Mouse (Mus musculus) testis, postnatal 10 days (tissue): ENCODE measurements around the gene Sez6.
A peak's percentile ranks its signal among the peaks of the same experiment; 100 is the strongest.

Experiments used
- DNase-seq: peaks from one replicate; pipeline ENCODE4 v3.0.0; 2021; ENCODE audit warnings: low spot score

The Sez6 gene

GRCm38 (mm10) chr11:77981609-77982440 lies 51.2 kb downstream of the Sez6 start:
- peak; percentile 84 for DNase-seq

- DNase-seq: peak; percentile 99
These were observed 51.9 kb downstream of the Sez6 start, which contains the start of gene Phf12 for GRCm38 (mm10) chr11:77982441-77982905. Gene Phf12 (plus strand): TSS chr11:77982754.

GRCm38 (mm10) chr11:77983191-77983936 lies 52.8 kb downstream of the Sez6 start:
- DNase-seq: peak; percentile 74

- peak; percentile 83 for DNase-seq
These were observed 53.6 kb downstream of the Sez6 start for GRCm38 (mm10) chr11:77983937-77984835.

- DNase-seq: peak; percentile 65
These were observed 54.2 kb downstream of the Sez6 start for GRCm38 (mm10) chr11:77984836-77985231.

- DNase-seq: no peak
These were observed 55.0 kb downstream of the Sez6 start for GRCm38 (mm10) chr11:77985541-77986065.

- no peak for DNase-seq
These were observed 58.6 kb downstream of the Sez6 start for GRCm38 (mm10) chr11:77989071-77989690.

- no peak for DNase-seq
These were observed 65.0 kb downstream of the Sez6 start for GRCm38 (mm10) chr11:77995556-77995955.

- DNase-seq: no peak
These were observed 75.8 kb downstream of the Sez6 start for GRCm38 (mm10) chr11:78006446-78006845.

- peak; percentile 85 for DNase-seq
These were observed 89.1 kb downstream of the Sez6 start for GRCm38 (mm10) chr11:78019676-78020075.

- peak; percentile 78 for DNase-seq
These were observed 93.0 kb downstream of the Sez6 start for GRCm38 (mm10) chr11:78023607-78024006.
